Mouse (Mus musculus) hindbrain, embryonic 11.5 days (tissue): ENCODE results near the gene Wwox. TPM values are rescaled to one million over a fixed set of nuclear protein-coding genes. Genes with fewer than 3 reads are reported as not detected.

Source experiments
- ATAC-seq: fragments of 200-750 bp; cut with Nextera tagmentation; 2 replicates; pipeline ENCODE4 v1.8.0; 2017; ENCODE audit warnings: mild to moderate bottlenecking, moderate TSS enrichment, moderate library complexity; ENCODE audit not compliant: low FRiP score
- DNase-seq: peaks from one replicate; pipeline ENCODE4 v3.0.0-alpha.2; 2015; ENCODE audit warnings: low spot score
- H3K27ac ChIP-seq: fragments of 300-500 bp; sonication (generic); 2 replicates; pipeline ENCODE4 v1.5.1; 2014; ENCODE audit warnings: mild to moderate bottlenecking, low read depth, low read length
- H3K27me3 ChIP-seq: fragments of 300-500 bp; sonication (generic); 2 replicates; pipeline ENCODE4 v1.6.1; 2014; ENCODE audit warnings: mild to moderate bottlenecking, low read length, moderate library complexity, mixed read lengths; ENCODE audit not compliant: control insufficient read depth, insufficient read depth
- H3K36me3 ChIP-seq: fragments of 300-500 bp; sonication (generic); 2 replicates; pipeline ENCODE4 v1.6.1; 2014; ENCODE audit warnings: mild to moderate bottlenecking, low read length, moderate library complexity, mixed read lengths; ENCODE audit not compliant: control insufficient read depth, insufficient read depth
- H3K4me1 ChIP-seq: fragments of 300-500 bp; sonication (generic); replicated peaks from 2 replicates; pipeline ENCODE4 v1.6.1; 2014; ENCODE audit warnings: low read length, mixed read lengths; ENCODE audit not compliant: control insufficient read depth, insufficient read depth
- H3K4me2 ChIP-seq: fragments of 300-500 bp; sonication (generic); replicated peaks from 2 replicates; pipeline ENCODE4 v1.6.1; 2014; ENCODE audit warnings: mild to moderate bottlenecking, low read depth, low read length
- H3K4me3 ChIP-seq: fragments of 300-500 bp; sonication (generic); 2 replicates; pipeline ENCODE4 v1.5.1; 2014; ENCODE audit warnings: low read depth, low read length
- H3K9ac ChIP-seq: fragments of 300-500 bp; sonication (generic); 2 replicates; pipeline ENCODE4 v1.6.1; 2014; ENCODE audit warnings: low read depth, low read length
- H3K9me3 ChIP-seq: fragments of 300-500 bp; sonication (generic); 2 replicates; pipeline ENCODE4 v1.6.1; 2016; ENCODE audit warnings: low read length; ENCODE audit not compliant: control insufficient read depth
- WGBS: fragments of 180-500 bp; shearing (Covaris S2); extraction: QIAGEN DNeasy Blood & Tissue Kit; methylation state at CpG from one replicate; pipeline ENCODE4 v1.1.7; 2014; 5-methylcytosine and 5-hydroxymethylcytosine counted together
- polyA plus RNA-seq: library from polyadenylated mRNA; unstranded; fragments of >200 nt; fragmentation: Nextera tagmentation; extraction: Ambion mirVana; gene quantifications from 2 replicates; pipeline ENCODE4 v1.2.1, GENCODE M21; 2014

The Wwox gene
- polyA plus RNA-seq, 1 experiment from 2014 or later: 14.1 TPM

DNA sequence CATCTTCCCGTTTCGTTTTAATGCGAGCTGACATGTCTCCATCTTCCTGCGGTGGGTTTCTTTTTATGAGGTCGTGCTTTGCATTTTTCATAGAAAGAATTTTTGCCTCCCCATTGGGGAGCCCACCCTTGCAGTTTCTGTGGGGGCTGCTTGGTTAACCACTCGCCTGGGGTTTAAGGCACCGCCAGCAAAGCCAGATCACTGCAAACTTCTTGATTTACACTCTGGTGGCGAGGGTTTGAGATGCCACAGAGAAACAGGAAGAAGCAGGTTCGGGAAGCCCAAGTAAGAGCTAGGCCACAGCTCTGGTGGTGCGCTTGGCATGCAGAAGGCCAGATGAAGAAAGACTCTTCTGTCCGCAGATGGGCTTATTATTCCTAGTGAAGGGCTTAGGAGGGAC is 789.4 kb downstream of the Wwox start:
- Histone ChIP-seq H3K27ac (no peak overlapping the region), H3K4me1 (no peaks in the 10 kb centered on the region), H3K27me3 (no peaks in the 10 kb centered on the region), H3K36me3 (no peaks in the 10 kb centered on the region), H3K9me3 (no peaks in the 10 kb centered on the region), H3K4me3 (no peak overlapping the region), H3K4me2 (no peak overlapping the region), H3K9ac (no peak overlapping the region)
- DNase-seq: no peak
- no peak for ATAC-seq
- 88% methylated on average over 11 of the region's 11 CpGs for WGBS

GRCm38 (mm10) chr8:115234068-115234467 is 794.6 kb downstream of the Wwox start:
- H3K4me3 ChIP-seq: no peak overlapping the region
- 84% methylated on average over 6 of the region's 6 CpGs for WGBS
- H3K27me3 ChIP-seq: no peaks in the 10 kb centered on the region
- DNase-seq: no peak
- no peak overlapping the region for H3K9ac ChIP-seq
- no peaks in the 10 kb centered on the region for H3K36me3 ChIP-seq
- H3K27ac ChIP-seq: no peak overlapping the region
- no peak overlapping the region for H3K4me2 ChIP-seq
- ATAC-seq: no peak
- H3K9me3 ChIP-seq: no peaks in the 10 kb centered on the region
- H3K4me1 ChIP-seq: no peaks in the 10 kb centered on the region

- Histone ChIP-seq H3K4me3 (no peak overlapping the region), H3K4me2 (no peak overlapping the region), H3K9ac (no peak overlapping the region), H3K4me1 (no peaks in the 10 kb centered on the region), H3K27me3 (no peaks in the 10 kb centered on the region), H3K36me3 (no peaks in the 10 kb centered on the region), H3K27ac (no peak overlapping the region), H3K9me3 (no peaks in the 10 kb centered on the region)
- ATAC-seq (no peak), DNase-seq (no peak)
- WGBS: 48% methylated on average over 9 of the region's 9 CpGs
These were observed 798.1 kb downstream of the Wwox start for GRCm38 (mm10) chr8:115237596-115237995.

DNA sequence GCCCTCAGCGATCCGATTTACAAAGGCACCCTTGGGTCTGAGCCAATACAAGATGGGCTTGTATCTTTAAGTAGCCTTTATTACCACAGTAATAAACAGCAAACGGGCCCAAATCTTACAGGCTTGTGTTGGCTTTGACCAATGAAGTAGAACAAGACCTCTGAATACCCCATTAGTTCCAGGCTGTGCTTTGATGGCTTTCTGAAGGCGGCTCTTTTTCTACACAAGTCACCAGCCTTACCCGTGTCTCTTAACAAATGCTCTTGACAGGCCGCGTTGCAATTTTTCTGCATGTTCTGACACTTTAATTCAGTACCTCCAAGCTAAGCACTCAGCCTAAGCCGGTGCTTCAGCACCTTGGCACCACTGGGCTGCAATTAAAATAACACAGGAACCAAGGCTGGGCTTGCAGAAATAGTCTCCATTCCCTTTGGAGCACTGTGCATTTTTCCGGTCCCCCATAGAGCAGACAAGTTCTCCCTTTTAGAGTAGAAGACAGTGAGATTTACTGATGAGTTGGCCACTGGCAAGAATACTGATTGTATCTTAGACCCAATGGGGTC is 804.1 kb downstream of the Wwox start:
- DNase-seq (no peak), ATAC-seq (no peak)
- WGBS: 43% methylated on average over 9 of the region's 9 CpGs
- H3K4me1 ChIP-seq: no peaks in the 10 kb centered on the region
- no peaks in the 10 kb centered on the region; the same call in 1 of the 2 replicates for H3K27me3 ChIP-seq
- H3K27ac ChIP-seq: no peak overlapping the region
- H3K9ac ChIP-seq: no peak overlapping the region
- no peak overlapping the region for H3K4me3 ChIP-seq
- no peaks in the 10 kb centered on the region for H3K36me3 ChIP-seq
- H3K9me3 ChIP-seq: no peaks in the 10 kb centered on the region
- H3K4me2 ChIP-seq: no peak overlapping the region

DNA sequence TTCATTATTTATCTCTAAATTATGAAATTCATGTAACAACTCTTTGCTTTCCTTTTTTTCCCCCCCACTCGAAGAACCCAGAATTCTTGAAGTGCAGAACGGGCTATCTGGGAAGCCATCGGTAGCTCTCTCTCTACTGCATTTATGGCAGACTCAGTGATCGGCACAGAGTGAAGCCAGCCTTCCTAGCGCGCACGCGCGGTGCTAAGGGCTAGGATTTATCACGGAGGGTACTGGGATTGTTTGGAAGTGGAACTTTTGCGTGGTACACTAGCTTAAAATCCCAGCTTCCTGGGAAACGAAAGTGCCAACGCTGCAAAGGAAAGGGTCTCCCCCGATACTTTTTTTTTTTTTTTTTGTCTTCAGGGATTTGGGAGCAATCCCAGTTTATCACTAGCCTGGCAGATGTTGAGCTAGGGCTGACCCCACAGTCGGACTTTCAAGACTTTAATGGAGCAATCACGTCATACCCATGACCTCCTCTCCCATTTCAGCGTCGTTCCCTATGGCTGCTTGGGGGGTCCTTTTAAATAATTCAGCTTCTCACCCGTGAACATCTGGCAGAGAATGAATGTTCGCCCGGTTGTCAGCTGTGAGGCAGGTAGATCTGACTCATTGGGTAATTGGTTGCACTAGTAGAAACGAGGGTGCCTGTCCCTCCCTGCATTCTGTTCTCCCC is 810.4 kb downstream of the Wwox start:
- H3K4me1 ChIP-seq: no peaks in the 10 kb centered on the region
- H3K9me3 ChIP-seq: no peaks in the 10 kb centered on the region
- H3K36me3 ChIP-seq: no peaks in the 10 kb centered on the region
- peaks cover 2% of the 10 kb centered on the region; the same call in 1 of the 2 replicates for H3K27me3 ChIP-seq
- WGBS: 49% methylated on average over 22 of the region's 22 CpGs
- ATAC-seq: no peak
- no peak for DNase-seq
- no peak overlapping the region for H3K4me3 ChIP-seq
- no peak overlapping the region for H3K27ac ChIP-seq
- H3K9ac ChIP-seq: no peak overlapping the region
- no peak overlapping the region for H3K4me2 ChIP-seq

GRCm38 (mm10) chr8:115255550-115255949 is 816.1 kb downstream of the Wwox start:
- H3K4me3 ChIP-seq: no peak overlapping the region
- no peaks in the 10 kb centered on the region for H3K36me3 ChIP-seq
- ATAC-seq: no peak
- no peak for DNase-seq
- 0 out of 2 replicates have a peak, but pooled peaks cover 1% of the 10 kb centered on the region for H3K27me3 ChIP-seq
- H3K4me1 ChIP-seq: no peaks in the 10 kb centered on the region
- no peak overlapping the region for H3K4me2 ChIP-seq
- no peak overlapping the region for H3K9ac ChIP-seq
- 87% methylated on average over 13 of the region's 13 CpGs for WGBS
- no peak overlapping the region for H3K27ac ChIP-seq
- no peaks in the 10 kb centered on the region for H3K9me3 ChIP-seq

DNA sequence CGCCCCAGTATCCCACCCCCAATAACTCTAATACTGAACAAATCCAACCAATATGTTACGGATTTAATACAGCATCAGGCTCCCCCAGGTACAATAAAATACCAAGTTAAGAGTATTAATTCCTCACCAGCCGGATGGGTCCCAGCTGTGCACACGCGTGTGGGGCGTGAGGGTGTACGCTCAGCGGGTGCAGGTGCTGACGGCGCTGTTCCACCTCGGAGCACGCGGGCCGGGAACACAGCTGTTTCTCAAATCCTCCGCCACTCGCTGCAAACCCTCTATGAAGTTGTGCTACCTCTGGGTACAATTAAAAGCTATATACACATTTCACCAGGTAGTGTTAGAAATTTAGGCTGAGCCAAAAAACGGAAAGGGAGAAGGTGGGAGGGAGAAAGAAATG is 818.0 kb downstream of the Wwox start:
- no peak overlapping the region for H3K27ac ChIP-seq

GRCm38 (mm10) chr8:115259806-115260205 is 820.4 kb downstream of the Wwox start:
- DNase-seq: no peak
- WGBS: 65% methylated on average over 12 of the region's 12 CpGs
- H3K27me3 ChIP-seq: no peaks in the 10 kb centered on the region
- H3K9me3 ChIP-seq: no peaks in the 10 kb centered on the region
- H3K4me3 ChIP-seq: no peak overlapping the region
- no peaks in the 10 kb centered on the region for H3K36me3 ChIP-seq
- no peak overlapping the region for H3K4me2 ChIP-seq
- H3K9ac ChIP-seq: no peak overlapping the region
- no peaks in the 10 kb centered on the region for H3K4me1 ChIP-seq
- H3K27ac ChIP-seq: no peak overlapping the region
- ATAC-seq: no peak

More for the DNA sequence above, 818.0 kb downstream of the Wwox start:
- no peak overlapping the region for H3K9ac ChIP-seq
- no peak overlapping the region for H3K4me2 ChIP-seq
- WGBS: 88% methylated on average over 17 of the region's 17 CpGs
- H3K9me3 ChIP-seq: no peaks in the 10 kb centered on the region
- DNase-seq: no peak
- no peaks in the 10 kb centered on the region for H3K27me3 ChIP-seq
- no peaks in the 10 kb centered on the region for H3K4me1 ChIP-seq
- ATAC-seq: no peak
- no peak overlapping the region for H3K4me3 ChIP-seq
- no peaks in the 10 kb centered on the region for H3K36me3 ChIP-seq

- Histone ChIP-seq H3K27ac (no peak overlapping the region), H3K4me3 (no peak overlapping the region), H3K27me3 (no peaks in the 10 kb centered on the region), H3K36me3 (no peaks in the 10 kb centered on the region), H3K4me1 (no peaks in the 10 kb centered on the region), H3K9me3 (no peaks in the 10 kb centered on the region), H3K9ac (no peak overlapping the region), H3K4me2 (no peak overlapping the region)
- ATAC-seq (no peak), DNase-seq (no peak)
- WGBS: 69% methylated on average over 11 of the region's 11 CpGs
These were observed 827.7 kb downstream of the Wwox start for GRCm38 (mm10) chr8:115267196-115267595.
